In the genomic region with DNA sequence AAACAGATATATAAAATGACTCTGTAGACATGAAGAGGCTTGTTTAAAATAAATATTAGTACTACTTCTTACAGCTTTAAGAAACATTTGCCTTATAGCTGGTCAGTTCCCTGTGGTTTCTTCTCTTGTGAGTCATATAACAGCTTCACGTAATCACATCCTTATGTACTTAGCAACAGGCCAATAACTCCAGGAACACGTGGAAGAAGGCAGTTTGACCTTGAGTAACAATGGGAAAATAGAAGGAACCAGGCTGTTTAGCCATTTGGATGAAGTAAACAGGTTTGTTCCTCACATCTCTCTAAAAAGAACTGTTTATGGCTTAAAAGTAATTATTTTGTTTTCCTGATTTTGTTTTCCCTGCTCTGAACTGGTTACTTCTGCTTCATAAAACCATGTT, we compare ENCODE assay signal across 21 mouse cellular contexts. TPM values are rescaled to one million over a fixed set of nuclear protein-coding genes. Genes with fewer than 3 reads are reported as not detected.
"Had no signal": no experiment of that assay in that cellular context is flagged by ENCODE, and none has a peak within 500 bp of the region (broad histone marks: within the 10 kb centered on the region; RNA-seq: fewer than 3 reads in every experiment).

No protein-coding gene starts in this region.

- H3K27me3 ChIP-seq: stomach, embryonic 15.5 days had no signal

- DNase-seq: retina, postnatal 1 day; right cerebral cortex, adult 18-20 months; right cerebral cortex, postnatal 14 days; right cerebral cortex, postnatal 25 days; right cerebral cortex, postnatal 4 days; spleen, adult 18-20 months; thymus, adult 18-20 months; thymus, adult 2 months; thymus, postnatal 14 days; thymus, postnatal 25 days; thymus, postnatal 36 days; thymus, postnatal 4 days had no signal

- H3K4me3 ChIP-seq: neural tube, embryonic 13.5 days; stomach, embryonic 15.5 days had no signal

- H3K36me3 ChIP-seq: neural tube, embryonic 13.5 days; stomach, embryonic 15.5 days had no signal

- H3K4me2 ChIP-seq: neural tube, embryonic 13.5 days; stomach, embryonic 15.5 days had no signal

- H3K9me3 ChIP-seq: neural tube, embryonic 13.5 days; stomach, embryonic 15.5 days had no signal

- H3K27ac ChIP-seq: neural tube, embryonic 13.5 days; stomach, embryonic 15.5 days; stomach, postnatal 0 days had no signal

- H3K9ac ChIP-seq: neural tube, embryonic 13.5 days; stomach, embryonic 15.5 days had no signal

RNA-seq across cellular contexts. Expression of gene Galntl6, which starts 2.7 kb away (rescaled TPM):
- total RNA-seq: neutrophil, adult 5-6 weeks had no signal
- polyA plus RNA-seq: small intestine, adult 2 months; spleen, adult 2 months; thymus, adult 2 months; thymus, postnatal 0 days had no signal

RNA-seq across cellular contexts. Expression of gene BC030500, which starts 3.6 kb away (rescaled TPM):
- total RNA-seq: neutrophil, adult 5-6 weeks had no signal
- polyA plus RNA-seq: small intestine, adult 2 months; spleen, adult 2 months; testis, adult 2 months; thymus, adult 2 months; thymus, postnatal 0 days; urinary bladder, adult 2 months had no signal
